Mouse (Mus musculus): ENCODE measurements around the gene Sstr3.

The Sstr3 gene

DNA sequence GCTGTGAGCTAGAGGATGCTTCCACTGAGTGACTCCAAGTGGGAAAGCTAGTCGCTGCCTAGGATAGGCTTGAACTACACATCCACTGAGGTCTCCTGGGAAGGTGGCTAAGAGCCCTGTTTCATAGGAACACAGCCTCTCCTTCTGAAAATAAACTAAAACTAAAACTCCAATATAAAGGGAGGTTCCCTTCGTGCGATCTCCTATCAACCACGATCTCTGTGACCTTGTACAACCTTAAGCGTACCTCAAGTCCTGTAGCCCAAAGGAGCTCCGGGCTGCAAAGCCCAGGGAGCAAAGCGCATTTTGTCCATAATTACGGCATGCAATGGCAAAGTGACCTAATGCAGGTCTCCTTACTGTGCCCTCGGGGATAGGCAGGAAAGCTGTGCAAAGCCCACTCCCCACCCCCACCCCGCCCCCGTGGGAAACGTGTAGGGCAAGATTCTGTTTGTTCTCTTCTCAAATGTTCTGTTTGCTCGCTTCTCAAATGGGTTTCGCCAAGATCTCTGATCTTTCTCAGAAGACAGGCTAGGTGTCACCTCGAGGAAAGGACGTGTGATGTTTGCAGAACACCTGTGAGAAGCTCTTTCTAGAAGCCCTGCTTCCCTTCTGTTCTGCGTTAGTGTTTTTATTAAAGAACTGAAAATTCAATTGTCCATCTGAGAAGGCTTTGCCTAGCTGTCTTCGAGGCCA, 41.9 kb downstream of the Sstr3 start:
- DNase-seq (ENCODE audit: low spot score) = no peak

DNA sequence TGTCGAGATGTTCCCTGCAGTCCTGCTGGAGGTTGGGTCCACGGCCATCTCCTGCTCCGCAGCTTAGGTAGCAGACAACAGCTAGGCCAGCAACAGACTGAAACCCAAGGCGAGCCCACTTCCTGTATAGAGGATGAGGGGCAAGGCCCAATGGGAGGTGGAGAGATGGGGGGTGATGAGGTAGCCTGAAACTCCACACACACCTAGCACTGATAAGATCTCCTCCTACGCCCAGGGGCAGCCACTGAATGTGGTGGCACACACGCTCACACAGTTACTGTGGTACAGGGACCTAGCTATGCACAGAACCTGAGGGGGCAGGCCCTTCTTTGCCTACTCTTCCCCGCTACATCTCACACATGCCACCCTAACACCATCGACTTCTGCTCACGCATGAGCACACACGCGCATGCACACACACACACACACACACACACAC, 49.5 kb downstream of the Sstr3 start, which contains the start of gene Il2rb:
TSS of gene Il2rb (minus strand) at position 304 of the 439 bp plus-strand sequence.
- peak; percentile 9 for DNase-seq (ENCODE audit: low spot score)

DNA sequence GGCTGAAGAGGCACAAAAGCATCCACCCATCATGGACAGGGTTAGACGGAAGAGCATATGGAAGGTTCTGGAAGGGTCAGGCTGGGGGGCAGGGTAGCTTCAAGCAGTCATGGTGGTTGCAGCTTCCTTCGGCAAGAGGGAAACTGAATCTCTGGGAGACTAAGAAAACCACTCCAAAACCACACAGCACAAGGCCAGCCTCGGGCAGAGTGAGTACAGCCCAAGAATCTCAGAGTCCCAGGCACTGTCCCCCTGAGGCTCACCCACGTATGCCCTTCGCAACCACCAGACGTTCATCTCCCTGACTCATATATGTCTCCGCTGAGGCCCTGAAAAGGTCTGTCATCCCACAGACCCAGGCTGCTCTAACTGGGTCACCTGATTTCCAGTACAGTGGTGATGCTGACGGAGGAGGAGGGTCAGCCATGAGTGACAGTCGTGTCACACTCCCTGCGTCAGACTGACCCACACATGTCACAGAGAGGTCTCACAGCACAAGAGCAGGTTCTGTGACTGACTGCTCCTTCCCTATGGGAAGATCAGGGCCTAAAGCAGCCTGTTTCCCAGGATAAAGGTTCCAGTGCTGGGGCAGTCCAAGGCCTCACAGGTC, 51.0 kb downstream of the Sstr3 start:
- no peak for DNase-seq (ENCODE audit: low spot score)

DNA sequence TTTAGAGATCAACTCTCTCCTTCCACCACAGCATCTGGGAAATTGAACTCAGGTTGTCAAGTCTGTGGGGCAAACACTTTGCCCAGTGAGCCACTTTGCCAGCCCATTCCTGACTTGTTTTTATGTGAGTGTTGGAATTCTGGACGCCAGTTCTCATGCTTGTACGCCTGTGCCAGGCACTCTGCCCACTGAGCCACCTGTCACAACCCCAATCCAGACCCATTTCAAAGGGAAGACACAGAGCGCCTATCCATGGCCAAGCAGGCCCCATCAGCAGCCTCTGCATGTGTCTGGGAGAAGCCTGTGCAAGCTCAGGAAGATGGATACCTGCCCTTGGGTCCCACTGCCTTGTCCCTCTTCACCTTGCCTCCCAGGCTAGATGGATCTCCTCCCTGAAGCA, 53.2 kb downstream of the Sstr3 start:
- no peak for DNase-seq (ENCODE audit: low spot score)

DNA sequence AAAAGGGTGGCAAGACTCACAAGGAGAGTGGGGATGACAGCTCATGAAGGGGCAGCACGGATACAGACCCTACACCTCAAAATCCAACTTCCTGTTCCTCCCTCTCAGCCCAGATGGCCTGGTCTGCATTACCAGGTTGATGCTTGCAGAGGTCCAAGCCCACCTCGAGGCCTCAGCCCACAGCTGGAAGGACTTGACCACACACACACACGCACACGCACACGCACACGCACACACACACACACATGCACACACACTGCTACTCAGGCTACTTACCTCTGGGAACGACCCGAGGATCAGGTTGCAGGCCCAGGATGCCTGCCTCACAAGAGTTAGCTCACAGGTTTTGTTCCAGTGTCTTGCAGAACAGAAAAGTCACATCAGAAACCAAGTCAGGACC, 54.6 kb downstream of the Sstr3 start:
- DNase-seq (ENCODE audit: low spot score) = no peak

DNA sequence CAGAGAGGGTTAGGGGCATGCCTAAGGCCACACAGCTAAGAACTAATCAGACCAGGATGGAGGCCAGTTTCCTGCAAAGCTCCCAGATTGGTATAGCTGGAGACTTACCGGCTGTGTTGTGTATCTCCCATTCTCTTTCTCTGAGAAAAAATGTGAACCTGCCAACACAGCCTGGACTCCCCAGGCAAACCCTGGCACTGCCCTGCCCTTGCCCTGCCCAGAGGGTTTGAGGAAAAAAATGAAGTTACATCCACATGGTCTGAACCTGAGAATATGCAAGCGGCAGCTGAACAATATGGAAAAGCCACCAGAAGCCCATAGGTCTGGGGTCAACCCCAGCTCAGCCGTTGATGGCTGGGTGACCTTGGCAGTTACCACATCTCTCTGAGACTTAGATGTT, 55.2 kb downstream of the Sstr3 start:
- DNase-seq (ENCODE audit: low spot score) = no peak

DNA sequence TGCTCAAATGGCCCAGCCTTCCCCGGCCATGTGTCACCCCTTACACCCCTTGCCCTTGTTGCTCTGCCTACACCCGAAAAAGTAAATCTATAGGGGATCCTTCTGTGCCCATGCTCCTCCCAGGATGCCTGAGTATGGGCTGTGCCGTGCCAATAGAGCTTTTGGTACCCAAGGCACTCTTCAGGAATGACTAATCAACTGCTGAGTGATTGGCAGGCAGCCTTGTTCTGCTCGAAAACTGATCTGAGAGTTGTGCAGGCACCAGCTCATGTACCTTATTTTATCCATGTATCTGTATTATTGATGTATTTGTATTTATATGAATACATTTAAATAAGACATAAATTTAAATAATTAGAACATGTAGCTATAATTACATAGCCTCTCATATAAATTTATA, 57.4 kb downstream of the Sstr3 start:
- no peak for DNase-seq (ENCODE audit: low spot score)

Measured in spleen, adult 12 weeks (tissue).